ENCODE assay signal across 13 mouse cellular contexts in the genomic region with DNA sequence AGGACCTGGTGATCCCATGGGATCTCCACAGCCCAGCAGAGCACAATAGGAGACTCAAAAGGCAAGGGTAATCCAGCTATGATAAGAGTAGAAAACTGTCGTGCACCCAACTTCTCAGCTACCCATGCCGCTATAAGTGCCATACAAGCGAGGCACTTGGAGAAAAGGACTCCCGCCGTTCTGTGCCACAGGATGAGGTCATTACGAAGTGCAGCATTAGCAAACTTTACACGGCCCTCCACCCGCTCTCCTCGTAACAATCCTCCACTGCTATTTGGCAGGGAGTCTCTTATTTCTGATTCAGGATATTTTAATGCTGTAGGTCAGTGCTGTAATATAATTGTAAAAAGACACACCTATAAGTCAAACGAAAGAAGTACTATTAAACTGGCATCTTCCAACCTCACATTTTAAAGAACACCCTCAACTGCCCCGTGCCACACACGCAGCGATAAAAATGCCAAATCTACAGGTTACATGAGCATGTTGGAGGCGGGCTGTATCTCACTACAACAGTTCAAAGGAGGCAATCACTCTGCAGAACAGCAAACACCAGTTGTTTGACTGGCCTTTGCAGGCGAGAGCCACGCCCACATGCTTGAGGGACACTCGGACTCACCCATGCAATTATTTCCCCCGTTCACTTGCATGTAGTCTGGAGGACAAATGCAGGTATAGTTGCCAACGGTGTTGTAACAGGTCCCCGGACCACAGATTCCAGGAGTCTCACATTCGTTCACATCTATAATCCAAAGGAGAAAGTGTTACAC.
"Had no signal": no experiment of that assay in that cellular context is flagged by ENCODE, and none has a peak within 500 bp of the region (broad histone marks: within the 10 kb centered on the region; RNA-seq: fewer than 3 reads in every experiment).

No protein-coding gene starts in this region.

- H3K9ac ChIP-seq: intestine, embryonic 15.5 days; kidney, embryonic 15.5 days; liver, embryonic 14.5 days; liver, postnatal 0 days had no signal

- H3K4me2 ChIP-seq: intestine, embryonic 15.5 days; kidney, embryonic 15.5 days; midbrain, embryonic 11.5 days had no signal

- H3K4me1 ChIP-seq: intestine, embryonic 15.5 days; kidney, embryonic 15.5 days had no signal

- H3K4me3 ChIP-seq: intestine, embryonic 15.5 days; kidney, embryonic 15.5 days had no signal

- H3K27me3 ChIP-seq: intestine, embryonic 15.5 days; kidney, embryonic 15.5 days had no signal

- ATAC-seq: intestine, embryonic 15.5 days; liver, postnatal 0 days had no signal

- DNase-seq: kidney, adult 11 months; kidney, adult 8-10 months; kidney, postnatal 10 days; kidney, postnatal 36 days; liver, postnatal 0 days; midbrain, embryonic 14.5 days; thymus, adult 2 months; thymus, postnatal 14 days; thymus, postnatal 4 days had no signal

- H3K9me3 ChIP-seq: intestine, embryonic 15.5 days; kidney, embryonic 15.5 days had no signal

- H3K36me3 ChIP-seq: intestine, embryonic 15.5 days had no signal

- H3K27ac ChIP-seq: intestine, embryonic 15.5 days; kidney, embryonic 15.5 days; liver, embryonic 14.5 days had no signal
